Mouse (Mus musculus) CD4-positive, CD25-positive, alpha-beta regulatory T cell, adult 9 weeks (primary cell): ENCODE measurements around the gene Awat2. TPM values are rescaled to one million over a fixed set of nuclear protein-coding genes. Genes with fewer than 3 reads are reported as not detected.

Experiments used
- polyA plus RNA-seq: library from polyadenylated mRNA; unstranded; fragments of 100-300 nt; shearing (Covaris generic); gene quantifications from one replicate; pipeline ENCODE4 v1.2.1, GENCODE M21; 2017

The Awat2 gene
- not detected for polyA plus RNA-seq

GRCm38 (mm10) chrX:100442617-100443016 is at the start of gene Awat2:
Gene Awat2, minus strand, starts transcription at chrX:100442717.

GRCm38 (mm10) chrX:100428693-100429092 is 13.8 kb downstream of the Awat2 start, which contains the start of gene Otud6a:
Gene Otud6a, plus strand, starts transcription at chrX:100429013.

Other genes with a start within 250 kb of the Awat2 start
- gene Otud6a, start 13.7 kb downstream of the Awat2 start, polyA plus RNA-seq: not detected
- 40.5 TPM for gene Igbp1, start 51.6 kb upstream of the Awat2 start, polyA plus RNA-seq
- gene Dgat2l6, start 82.1 kb upstream of the Awat2 start, polyA plus RNA-seq: not detected
- not detected for gene Awat1, start 129.5 kb upstream of the Awat2 start, polyA plus RNA-seq
- not detected for gene P2ry4, start 152.2 kb upstream of the Awat2 start, polyA plus RNA-seq
- gene Arr3, start 162.8 kb upstream of the Awat2 start, polyA plus RNA-seq: not detected
- gene Kif4, start 183.0 kb upstream of the Awat2 start, polyA plus RNA-seq: 1.9 TPM
- gene Pdzd11, start 183.9 kb upstream of the Awat2 start, polyA plus RNA-seq: 52.3 TPM